Mouse (Mus musculus) limb, embryonic 12.5 days (tissue): ENCODE results near the gene Tjp2. TPM values are rescaled to one million over a fixed set of nuclear protein-coding genes. Genes with fewer than 3 reads are reported as not detected.

Experiments
- ATAC-seq: fragments of 200-750 bp; cut with Nextera tagmentation; 2 replicates; pipeline ENCODE4 v1.8.0; 2017; ENCODE audit warnings: low read depth, moderate TSS enrichment; ENCODE audit not compliant: insufficient number of reproducible peaks, insufficient read depth, low FRiP score, low TSS enrichment
- H3K27ac ChIP-seq: fragments of 300-500 bp; sonication (generic); 2 replicates; pipeline ENCODE4 v1.5.1; 2016; ENCODE audit warnings: mild to moderate bottlenecking, moderate library complexity
- H3K27me3 ChIP-seq: fragments of 300-500 bp; sonication (generic); 2 replicates; pipeline ENCODE4 v1.6.1; 2016; ENCODE audit warnings: mild to moderate bottlenecking, moderate library complexity
- H3K36me3 ChIP-seq: fragments of 300-500 bp; sonication (generic); 2 replicates; pipeline ENCODE4 v1.6.1; 2016; ENCODE audit warnings: mild to moderate bottlenecking, moderate library complexity
- H3K4me1 ChIP-seq: fragments of 300-500 bp; sonication (generic); replicated peaks from 2 replicates; pipeline ENCODE4 v1.6.1; 2016
- H3K4me2 ChIP-seq: fragments of 300-500 bp; sonication (generic); 2 replicates; pipeline ENCODE4 v1.6.1; 2016; ENCODE audit warnings: mild to moderate bottlenecking, moderate library complexity
- H3K4me3 ChIP-seq: fragments of 300-500 bp; sonication (generic); replicated peaks from 2 replicates; pipeline ENCODE4 v1.5.1; 2016; ENCODE audit warnings: mild to moderate bottlenecking
- H3K9ac ChIP-seq: fragments of 300-500 bp; sonication (generic); replicated peaks from 2 replicates; pipeline ENCODE4 v1.6.1; 2016; ENCODE audit warnings: mild to moderate bottlenecking, moderate library complexity
- H3K9me3 ChIP-seq: fragments of 300-500 bp; sonication (generic); 2 replicates; pipeline ENCODE4 v1.6.1; 2016; ENCODE audit warnings: mild to moderate bottlenecking, moderate library complexity
- WGBS: fragments of 180-500 bp; shearing (Covaris S2); methylation state at CpG from one replicate; pipeline ENCODE4 v1.1.7; 2016; 5-methylcytosine and 5-hydroxymethylcytosine counted together
- polyA plus RNA-seq: library from polyadenylated mRNA; unstranded; fragments of >200 nt; fragmentation: Nextera tagmentation; extraction: Ambion mirVana; gene quantifications from 2 replicates; pipeline ENCODE4 v1.2.1, GENCODE M21; 2016

The Tjp2 gene
- polyA plus RNA-seq, 1 experiment from 2014 or later, result 28.6 TPM

- no peaks in the 10 kb centered on the region for H3K27me3 ChIP-seq
- H3K4me3 ChIP-seq, result no peak overlapping the region
- no peaks in the 10 kb centered on the region for H3K9me3 ChIP-seq
- no peak overlapping the region for H3K4me2 ChIP-seq
- no peak for ATAC-seq
- H3K27ac ChIP-seq, result no peak overlapping the region
- 75% methylated on average over 8 of the region's 8 CpGs for WGBS
- H3K4me1 ChIP-seq, result peaks cover 7% of the 10 kb centered on the region; the same call in 1 of the 2 replicates
- H3K36me3 ChIP-seq, result no peaks in the 10 kb centered on the region
- no peak overlapping the region for H3K9ac ChIP-seq
Measured at GRCm38 (mm10) chr19:24155395-24156066, 69.3 kb downstream of the Tjp2 start.

- Histone ChIP-seq H3K27ac (no peak overlapping the region), H3K27me3 (no peaks in the 10 kb centered on the region), H3K4me3 (no peak overlapping the region), H3K36me3 (peaks cover under 1% of the 10 kb centered on the region; the same call in 1 of the 2 replicates), H3K9me3 (no peaks in the 10 kb centered on the region), H3K9ac (no peak overlapping the region), H3K4me2 (no peak overlapping the region), H3K4me1 (no peaks in the 10 kb centered on the region)
- ATAC-seq, result no peak
- 57% methylated on average over 9 of the region's 9 CpGs for WGBS
Measured at GRCm38 (mm10) chr19:24153266-24154023, 71.4 kb downstream of the Tjp2 start.

- ATAC-seq, result no peak
- H3K27me3 ChIP-seq, result no peaks in the 10 kb centered on the region
- no peak overlapping the region for H3K4me2 ChIP-seq
- H3K4me1 ChIP-seq, result peaks cover 10% of the 10 kb centered on the region; the same call in 1 of the 2 replicates
- H3K27ac ChIP-seq, result no peak overlapping the region
- no peaks in the 10 kb centered on the region for H3K9me3 ChIP-seq
- H3K4me3 ChIP-seq, result no peak overlapping the region
- H3K9ac ChIP-seq, result no peak overlapping the region
- peaks cover 9% of the 10 kb centered on the region for H3K36me3 ChIP-seq
- 94% methylated on average over 7 of the region's 7 CpGs for WGBS
Measured at GRCm38 (mm10) chr19:24144009-24144408, 80.8 kb downstream of the Tjp2 start.

- Histone ChIP-seq H3K27ac (no peak overlapping the region), H3K36me3 (peaks cover 4% of the 10 kb centered on the region; the same call in 1 of the 2 replicates), H3K4me3 (no peak overlapping the region), H3K4me1 (peaks cover 10% of the 10 kb centered on the region), H3K9ac (no peak overlapping the region), H3K4me2 (no peak overlapping the region), H3K27me3 (no peaks in the 10 kb centered on the region), H3K9me3 (no peaks in the 10 kb centered on the region)
- WGBS, result 90% methylated on average over 12 of the region's 12 CpGs
- no peak for ATAC-seq
Measured at GRCm38 (mm10) chr19:24142621-24143061, 82.2 kb downstream of the Tjp2 start.

GRCm38 (mm10) chr19:24140298-24140697 is 84.5 kb downstream of the Tjp2 start:
- no peak for ATAC-seq
- H3K9me3 ChIP-seq, result no peaks in the 10 kb centered on the region

GRCm38 (mm10) chr19:24137392-24137791 is 87.4 kb downstream of the Tjp2 start:
- Histone ChIP-seq H3K4me1 (peaks cover 23% of the 10 kb centered on the region), H3K4me3 (no peak overlapping the region), H3K4me2 (no peak overlapping the region), H3K36me3 (peaks cover 15% of the 10 kb centered on the region), H3K9ac (no peak overlapping the region), H3K9me3 (no peaks in the 10 kb centered on the region), H3K27me3 (no peaks in the 10 kb centered on the region), H3K27ac (no peak overlapping the region)
- ATAC-seq, result 0 out of 2 replicates have a peak, but pooled peaks have one; percentile 34
- WGBS, result 81% methylated on average over 4 of the region's 4 CpGs

More at GRCm38 (mm10) chr19:24140298-24140697, 84.5 kb downstream of the Tjp2 start:
- Histone ChIP-seq H3K4me2 (no peak overlapping the region), H3K4me1 (peaks cover 14% of the 10 kb centered on the region), H3K27me3 (no peaks in the 10 kb centered on the region), H3K9ac (no peak overlapping the region), H3K4me3 (no peak overlapping the region), H3K36me3 (peaks cover 10% of the 10 kb centered on the region), H3K27ac (no peak overlapping the region)
- 68% methylated on average over 3 of the region's 3 CpGs for WGBS

GRCm38 (mm10) chr19:24134991-24135390 is 89.8 kb downstream of the Tjp2 start:
- Histone ChIP-seq H3K9me3 (no peaks in the 10 kb centered on the region), H3K4me1 (peaks cover 17% of the 10 kb centered on the region), H3K4me2 (peak overlapping the region; percentile 51), H3K27me3 (no peaks in the 10 kb centered on the region), H3K9ac (no peak overlapping the region), H3K27ac (no peak overlapping the region), H3K36me3 (peaks cover 39% of the 10 kb centered on the region), H3K4me3 (peak overlapping the region; percentile 26)
- 38% methylated on average over 10 of the region's 10 CpGs for WGBS
- ATAC-seq, result no peak

- peak; percentile 21; the same call in 1 of the 2 replicates for ATAC-seq
- Histone ChIP-seq H3K4me1 (peaks cover 15% of the 10 kb centered on the region), H3K36me3 (peaks cover 46% of the 10 kb centered on the region), H3K27ac (no peak overlapping the region), H3K4me3 (peak overlapping the region; percentile 26), H3K27me3 (no peaks in the 10 kb centered on the region), H3K4me2 (peak overlapping the region; percentile 51), H3K9ac (no peak overlapping the region), H3K9me3 (no peaks in the 10 kb centered on the region)
- WGBS, result 62% methylated on average over 16 of the region's 16 CpGs
Measured at GRCm38 (mm10) chr19:24134144-24134911, 90.5 kb downstream of the Tjp2 start.

GRCm38 (mm10) chr19:24123534-24124290 is 101.1 kb downstream of the Tjp2 start:
- no peak for ATAC-seq
- peaks cover 28% of the 10 kb centered on the region for H3K36me3 ChIP-seq
- no peak overlapping the region for H3K27ac ChIP-seq
- no peaks in the 10 kb centered on the region for H3K27me3 ChIP-seq
- no peaks in the 10 kb centered on the region for H3K9me3 ChIP-seq
- no peak overlapping the region for H3K9ac ChIP-seq
- no peak overlapping the region for H3K4me2 ChIP-seq
- WGBS, result 89% methylated on average over 8 of the region's 8 CpGs
- H3K4me1 ChIP-seq, result no peaks in the 10 kb centered on the region
- no peak overlapping the region for H3K4me3 ChIP-seq

- H3K9me3 ChIP-seq, result no peaks in the 10 kb centered on the region
- no peaks in the 10 kb centered on the region for H3K4me1 ChIP-seq
- WGBS, result 89% methylated on average over 6 of the region's 6 CpGs
- H3K4me3 ChIP-seq, result no peak overlapping the region
- no peaks in the 10 kb centered on the region for H3K27me3 ChIP-seq
- no peak overlapping the region for H3K27ac ChIP-seq
- ATAC-seq, result no peak
- H3K4me2 ChIP-seq, result no peak overlapping the region
- peaks cover 28% of the 10 kb centered on the region for H3K36me3 ChIP-seq
- no peak overlapping the region for H3K9ac ChIP-seq
Measured at GRCm38 (mm10) chr19:24123087-24123486, 101.7 kb downstream of the Tjp2 start.
